Mouse (Mus musculus): ENCODE measurements around the gene Nub1.

- no peak for TF ChIP-seq EP300 (IDR thresholded peaks at IDR 0.05)
- TF ChIP-seq CTCF (IDR thresholded peaks at IDR 0.05): no peak
Measured at GRCm38 (mm10) chr5:24733771-24734426, 48.6 kb downstream of the Nub1 start.
